Mouse (Mus musculus) cerebellum, adult 9-10 months (tissue): ENCODE results near the gene Kcnq1.

Experiments used
- DNase-seq: peaks from one replicate; pipeline ENCODE4 v3.0.0; 2022

The Kcnq1 gene

DNA sequence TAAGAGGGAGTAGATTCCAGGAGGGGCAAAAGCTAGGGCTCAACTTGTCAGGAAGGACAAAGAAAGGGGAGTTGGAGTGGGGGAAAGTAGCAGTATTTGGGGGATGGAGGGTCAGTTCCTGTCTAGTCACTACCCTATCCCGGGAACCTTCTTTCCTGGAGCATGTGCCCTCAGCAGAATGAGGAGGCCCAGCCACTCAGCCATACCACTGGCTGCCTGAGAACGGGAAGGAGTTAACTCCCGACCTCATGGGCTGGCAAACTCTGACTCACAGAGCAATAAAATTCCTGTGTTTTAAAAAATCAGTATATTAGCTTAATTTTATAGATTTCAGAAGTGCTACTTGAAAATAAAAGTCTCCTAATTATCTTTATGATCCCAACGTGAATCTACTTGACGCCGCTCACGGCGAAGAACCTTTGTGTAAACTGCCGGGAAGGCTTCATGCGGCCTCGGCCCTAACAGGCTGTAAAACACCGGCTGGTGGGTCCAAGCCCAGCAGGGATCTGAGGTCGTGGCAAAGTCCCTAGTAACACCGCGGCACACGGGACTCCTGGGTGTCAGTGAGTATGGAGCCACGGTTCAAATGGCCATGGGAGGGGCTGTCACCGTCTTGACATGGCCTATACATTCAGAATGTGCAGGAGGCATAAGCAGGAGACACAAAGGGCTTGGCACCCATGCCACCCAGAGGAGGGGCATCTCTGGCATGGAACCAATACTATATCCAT, 222.2 kb downstream of the Kcnq1 start:
- DNase-seq, result no peak

DNA sequence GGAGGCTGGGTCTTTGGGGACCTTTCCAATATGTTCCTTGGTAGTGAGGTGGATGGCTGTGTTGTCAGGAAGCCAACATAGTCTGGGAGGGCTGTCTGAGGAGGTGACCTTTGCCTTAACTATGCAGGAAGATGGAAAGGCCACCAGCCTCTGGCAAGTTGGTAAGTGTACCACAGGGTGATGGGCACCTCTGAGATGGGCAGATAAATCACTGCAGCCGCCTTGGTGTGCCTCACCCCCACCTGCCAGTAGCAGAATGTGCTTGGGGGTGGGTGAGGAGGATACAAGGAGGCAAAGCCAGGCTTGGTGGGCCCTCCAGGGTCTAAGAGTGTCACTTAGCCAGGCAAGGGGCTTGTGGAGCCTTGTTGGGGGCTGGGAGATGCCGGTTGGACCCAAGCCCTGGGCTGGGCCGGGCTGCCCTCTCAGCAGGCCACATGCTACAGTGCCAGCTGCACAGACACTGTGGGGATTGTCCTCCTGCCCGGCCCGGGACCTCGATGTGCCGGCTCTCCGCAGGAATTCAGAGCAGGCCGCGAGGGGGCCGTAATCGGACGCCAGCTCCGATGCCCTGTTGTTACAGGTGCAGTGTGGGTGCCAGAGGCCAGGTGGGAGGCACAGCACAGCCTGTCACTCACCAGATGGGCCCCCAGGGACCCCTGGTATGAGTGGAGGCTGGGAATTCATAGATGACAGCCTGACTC, 223.1 kb downstream of the Kcnq1 start:
- DNase-seq, result peak; percentile 7

DNA sequence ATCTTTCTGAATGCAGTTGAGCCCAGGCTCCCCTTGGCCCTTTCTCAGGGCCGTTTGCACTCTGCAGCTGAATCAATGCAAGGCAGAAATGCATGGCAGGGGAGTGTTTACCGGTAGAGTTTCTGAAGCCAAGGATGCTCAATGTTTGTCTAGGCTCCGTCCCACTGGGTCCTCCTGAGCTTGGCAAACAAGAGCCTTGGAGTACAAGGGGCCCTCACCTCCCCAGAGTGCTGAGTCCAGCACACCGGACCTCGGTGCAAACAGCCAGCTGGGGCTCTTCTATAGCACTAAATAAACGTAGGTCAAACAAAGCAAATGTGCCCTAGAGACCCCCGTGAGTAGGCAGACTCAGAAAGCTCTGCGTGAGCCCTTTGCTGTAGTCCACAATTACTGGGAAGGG, 226.9 kb downstream of the Kcnq1 start:
- DNase-seq, result no peak

DNA sequence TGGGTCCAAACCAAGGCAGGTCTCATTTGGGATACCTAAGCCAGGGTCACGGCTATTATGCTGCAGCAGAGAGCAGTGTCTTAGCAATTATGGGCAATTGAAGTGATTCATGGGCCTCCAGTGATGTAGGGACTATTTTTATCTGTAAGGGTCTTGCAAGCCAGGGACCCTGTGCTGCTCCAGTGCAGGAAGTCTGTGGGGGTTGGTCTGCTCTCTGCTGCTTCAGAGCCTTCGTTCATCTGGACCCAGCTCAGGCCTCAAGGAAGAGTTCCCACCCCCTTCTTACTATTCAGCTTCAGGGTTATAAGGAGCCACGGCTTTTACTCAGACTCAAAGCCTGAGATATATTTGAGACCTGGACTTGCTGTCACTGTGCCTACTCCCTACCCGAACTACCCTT, 227.4 kb downstream of the Kcnq1 start:
- no peak for DNase-seq

DNA sequence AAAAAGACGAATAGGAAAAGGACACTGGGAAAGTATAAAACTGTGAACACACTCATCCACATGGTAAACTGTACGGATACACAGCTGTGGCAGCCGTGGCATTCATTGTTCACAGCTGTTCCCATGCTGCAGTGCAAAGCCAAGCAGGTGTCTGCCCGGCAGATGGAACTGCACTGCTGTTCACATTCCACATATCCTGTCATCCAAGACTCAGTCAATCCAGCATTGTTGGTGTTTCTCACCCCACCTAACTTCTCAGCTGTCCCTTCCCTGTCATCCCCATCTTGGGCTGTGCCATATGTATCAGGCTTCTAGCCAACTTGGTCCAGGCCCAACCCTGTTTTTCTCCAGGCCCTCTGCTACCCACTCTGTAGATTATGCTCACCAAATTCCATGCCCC, 232.5 kb downstream of the Kcnq1 start:
- DNase-seq, result no peak

- DNase-seq, result no peak
Measured at GRCm38 (mm10) chr7:143340601-143341281, 234.6 kb downstream of the Kcnq1 start.

- DNase-seq, result no peak
Measured at GRCm38 (mm10) chr7:143341301-143341980, 235.3 kb downstream of the Kcnq1 start.

DNA sequence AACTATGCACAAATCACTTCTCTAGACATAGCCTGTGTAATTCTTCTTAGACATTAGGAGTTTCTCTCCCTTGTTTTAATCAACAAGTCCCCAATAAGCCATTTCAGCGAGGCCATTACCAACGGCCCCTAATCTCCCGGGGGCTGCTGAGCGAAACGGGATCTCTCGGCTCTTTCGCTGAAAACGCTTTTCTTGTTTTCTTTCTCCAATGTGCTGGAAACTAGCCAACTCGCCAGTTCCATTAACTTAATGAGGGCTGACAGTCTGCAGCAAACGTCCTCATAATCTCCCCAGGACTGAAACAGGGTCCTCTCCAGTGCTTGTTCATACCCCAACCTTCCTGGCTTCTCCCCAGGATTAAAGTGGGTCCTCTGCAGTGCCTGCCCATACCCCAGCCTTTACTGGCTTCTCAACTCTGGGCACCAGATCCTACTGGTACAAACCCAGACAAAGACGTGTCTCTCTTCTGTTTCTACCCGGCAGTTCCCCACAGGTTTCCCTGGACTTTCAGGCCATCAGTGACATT, 237.7 kb downstream of the Kcnq1 start:
- DNase-seq, result no peak

GRCm38 (mm10) chr7:143349287-143349686, 243.1 kb downstream of the Kcnq1 start:
- DNase-seq, result no peak

GRCm38 (mm10) chr7:143349848-143350247, 243.7 kb downstream of the Kcnq1 start:
- DNase-seq, result no peak

- DNase-seq, result no peak
Measured at GRCm38 (mm10) chr7:143355831-143356230, 249.7 kb downstream of the Kcnq1 start.

GRCm38 (mm10) chr7:143357109-143357508, 250.9 kb downstream of the Kcnq1 start:
- no peak for DNase-seq

DNA sequence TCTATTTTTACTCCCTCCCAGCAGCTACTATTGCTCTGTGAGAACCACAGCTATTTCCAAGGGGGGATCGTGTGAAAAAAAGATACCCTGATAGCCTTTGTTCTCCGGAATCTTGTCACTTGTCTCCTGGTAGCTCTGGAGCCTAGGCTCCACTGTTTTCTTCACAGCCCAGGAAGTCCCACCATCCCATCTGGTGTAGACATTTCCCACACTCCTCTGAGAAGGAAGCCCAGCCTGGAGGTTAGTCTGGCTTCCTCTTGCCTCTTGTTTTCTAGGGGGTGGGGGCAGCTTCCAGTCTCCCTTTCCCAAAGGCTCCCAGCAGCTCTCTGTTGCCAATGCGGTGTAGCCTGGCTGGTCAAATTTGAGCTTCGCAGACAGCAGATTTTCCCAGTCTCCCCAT, 251.7 kb downstream of the Kcnq1 start:
- DNase-seq, result no peak

- no peak for DNase-seq
Measured at GRCm38 (mm10) chr7:143359762-143360161, 253.6 kb downstream of the Kcnq1 start.

DNA sequence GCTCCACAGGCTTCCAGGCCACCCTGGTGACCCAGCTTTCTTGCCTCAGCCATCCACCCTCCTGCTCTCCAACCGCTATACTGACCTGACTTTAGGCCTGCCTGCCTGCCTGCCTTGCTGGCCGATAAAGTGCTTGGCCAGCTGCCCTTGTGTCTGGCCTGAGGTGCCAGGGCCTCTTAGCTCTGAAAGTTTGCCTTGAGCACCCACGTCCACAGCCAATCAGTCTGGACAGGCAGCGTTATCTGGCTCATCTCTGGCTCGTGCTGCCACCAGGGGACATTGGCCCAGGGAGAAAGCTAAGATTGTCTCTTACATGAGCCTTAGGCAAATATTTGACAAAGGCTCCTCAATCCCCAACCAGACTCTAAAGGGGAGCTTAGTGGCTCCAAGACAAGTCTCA, 254.6 kb downstream of the Kcnq1 start:
- no peak for DNase-seq

DNA sequence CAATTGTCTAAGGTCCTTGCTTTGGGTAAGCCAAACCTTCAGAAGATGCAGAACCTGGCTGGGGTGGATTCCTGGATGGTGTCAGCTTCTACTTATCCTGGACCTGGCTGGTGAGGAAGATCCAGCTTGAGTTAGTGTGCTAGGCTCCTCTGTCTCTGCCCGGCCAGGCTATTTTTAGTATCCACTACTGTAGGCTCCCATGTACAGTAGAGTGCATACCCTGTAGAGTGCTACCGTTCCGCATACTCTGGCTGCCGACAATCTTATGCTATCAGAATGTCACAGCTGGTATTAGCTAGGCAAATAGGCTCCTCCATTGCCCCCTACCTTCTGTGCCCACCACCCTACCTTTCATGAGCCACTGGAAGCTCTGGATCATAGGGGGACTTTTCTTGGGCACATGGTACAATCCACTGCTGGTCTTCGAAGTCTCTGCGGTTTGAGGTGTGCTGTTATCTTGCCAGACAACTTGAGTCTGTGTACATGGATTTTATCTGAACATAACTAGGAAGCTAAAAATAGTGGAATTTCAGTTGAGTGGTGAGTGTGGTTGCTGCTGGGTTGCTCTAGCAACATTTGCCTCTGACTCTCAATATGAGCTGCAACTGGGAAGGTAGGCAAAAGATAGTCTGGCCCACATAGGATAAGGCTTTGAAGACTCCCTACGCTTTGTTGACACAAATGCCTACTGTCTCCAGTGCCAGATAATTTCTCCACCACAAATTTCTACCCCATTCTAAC, 258.1 kb downstream of the Kcnq1 start:
- DNase-seq, result no peak

DNA sequence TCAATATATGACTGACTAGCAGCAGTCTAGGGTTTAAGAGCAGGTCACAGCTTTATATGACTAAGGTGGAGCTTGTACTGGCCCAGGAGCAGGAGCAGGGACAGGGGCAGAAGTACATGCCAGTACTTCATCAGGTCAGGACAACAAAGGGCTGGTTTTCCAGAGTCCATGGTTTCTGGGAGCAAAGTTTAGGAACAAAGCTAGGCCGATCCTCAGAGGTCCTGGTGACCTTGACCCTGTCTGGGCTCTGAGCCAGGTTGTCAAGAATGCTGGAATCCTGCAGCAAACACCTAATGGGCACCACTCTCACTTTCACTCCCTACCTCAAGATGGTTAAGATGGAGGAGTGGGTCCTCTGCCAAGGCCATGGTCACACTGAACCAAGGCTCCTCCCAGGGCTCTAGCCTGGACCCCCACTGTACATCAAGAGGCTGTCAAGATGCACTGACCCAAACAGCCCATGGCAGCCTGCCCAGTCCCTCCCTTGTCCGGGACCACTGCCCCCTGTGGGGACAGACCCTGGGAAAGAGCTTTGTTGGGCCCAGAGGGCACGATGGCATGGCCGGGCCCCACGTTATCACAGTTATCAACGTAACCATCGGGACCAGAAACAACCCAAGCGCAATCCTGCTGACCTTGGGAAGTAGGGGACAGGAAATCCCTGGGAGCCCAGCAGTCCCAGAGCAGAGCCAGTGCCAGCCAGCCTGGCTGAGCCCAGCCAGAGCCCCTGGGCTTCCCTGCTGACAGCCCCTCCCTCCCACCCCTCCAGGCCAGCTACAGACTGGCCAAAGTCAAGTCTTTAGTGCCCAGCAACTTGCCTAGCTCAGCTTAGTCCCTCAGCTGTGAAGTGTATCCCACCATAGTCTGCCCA, 259.0 kb downstream of the Kcnq1 start:
- no peak for DNase-seq

- DNase-seq, result no peak
Measured at GRCm38 (mm10) chr7:143367366-143368266, 261.5 kb downstream of the Kcnq1 start.

DNA sequence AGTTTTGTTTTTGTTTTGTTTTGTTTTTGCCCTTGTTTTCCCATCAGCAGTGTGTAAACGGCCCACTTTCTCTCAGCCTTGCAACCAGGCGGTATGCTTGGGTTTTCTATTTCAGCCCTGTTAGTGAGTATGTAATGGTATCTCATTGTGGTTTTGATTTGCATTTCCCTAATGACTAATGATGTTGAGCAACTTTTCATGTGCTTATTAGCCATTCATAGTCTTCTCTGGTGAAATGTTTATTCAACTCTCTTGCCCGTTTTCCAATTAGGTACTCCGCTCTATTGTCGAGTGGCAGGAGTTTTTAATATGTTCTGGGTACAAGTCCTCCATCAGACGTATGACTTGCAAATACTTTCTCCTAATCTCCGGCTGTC, 262.1 kb downstream of the Kcnq1 start:
- DNase-seq, result no peak

DNA sequence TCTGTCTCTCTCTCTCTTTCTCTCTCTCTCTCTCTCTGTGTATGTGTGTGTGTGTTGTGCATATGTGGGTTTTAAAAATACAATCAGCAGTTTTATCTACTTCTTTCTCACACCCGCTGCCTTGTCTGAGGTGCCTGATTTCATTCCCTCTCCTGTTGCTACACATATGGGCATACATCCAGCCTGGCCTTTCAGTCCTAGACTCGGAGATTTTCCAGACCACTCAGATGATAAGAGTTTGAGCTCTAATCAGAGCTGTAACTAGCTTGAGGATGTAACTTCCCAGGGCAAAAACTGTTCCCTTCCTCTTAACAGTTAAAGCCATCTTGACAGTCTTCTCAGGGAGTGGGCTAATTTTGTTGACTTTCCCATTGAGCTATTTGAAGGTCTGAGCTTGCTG, 265.2 kb downstream of the Kcnq1 start:
- no peak for DNase-seq
